In genomic region chr12:64968067-64968466, GRCm38 (mm10) we compare ENCODE assay signal across 8 mouse cellular contexts. TPM values are rescaled to one million over a fixed set of nuclear protein-coding genes. Genes with fewer than 3 reads are reported as not detected.
DNase-seq lines count a peak whose midpoint lies in the region; ATAC-seq and TF ChIP-seq lines count a peak whose summit lies in the region.

No protein-coding gene starts in this region.

- TF ChIP-seq POLR2A in lung, adult 2 months (IDR thresholded peaks at IDR 0.05; ENCODE audit: borderline replicate concordance, extremely low read depth, low read depth, low read length): no peak

- H3K4me3 ChIP-seq in lung, adult 2 months (replicated peaks; ENCODE audit: extremely low read depth, low read depth, low read length): peak overlapping the region; percentile 48
- peak overlapping the region; percentile 95 for H3K4me3 ChIP-seq in embryonic facial prominence, embryonic 12.5 days
- H3K4me3 ChIP-seq in intestine, embryonic 16.5 days (ENCODE audit: low read length): peak overlapping the region; percentile 96
- peak overlapping the region; percentile 68 for H3K4me3 ChIP-seq in neural tube, embryonic 12.5 days

- 3% methylated on average over 2 of the region's 2 CpGs for WGBS in lung, adult 2 months
- WGBS in embryonic facial prominence, embryonic 12.5 days: 5% methylated on average over 2 of the region's 2 CpGs
- whole genome bisulfite sequencing in intestine, embryonic 16.5 days: 5% methylated on average over 2 of the region's 2 CpGs
- WGBS in neural tube, embryonic 12.5 days: 7% methylated on average over 2 of the region's 2 CpGs

- no peak for TF ChIP-seq CTCF in lung, adult 2 months (IDR thresholded peaks at IDR 0.05; ENCODE audit: insufficient read depth, low read length)

- ATAC-seq in embryonic facial prominence, embryonic 12.5 days (ENCODE audit: insufficient number of reproducible peaks, insufficient read depth, low FRiP score, low TSS enrichment): no peak
- ATAC-seq in intestine, embryonic 16.5 days: no peak
- no peak for ATAC-seq in neural tube, embryonic 12.5 days (ENCODE audit: low FRiP score, low read depth)

- H3K9ac ChIP-seq in embryonic facial prominence, embryonic 12.5 days: peak overlapping the region; percentile 82
- peak overlapping the region; percentile 92; the same call in 1 of the 2 replicates for H3K9ac ChIP-seq in intestine, embryonic 16.5 days (ENCODE audit: low read depth, low read length)
- H3K9ac ChIP-seq in neural tube, embryonic 12.5 days: peak overlapping the region; percentile 82

- no peaks in the 10 kb centered on the region for H3K9me3 ChIP-seq in embryonic facial prominence, embryonic 12.5 days
- H3K9me3 ChIP-seq in intestine, embryonic 16.5 days (ENCODE audit: control insufficient read depth, low read length): no peaks in the 10 kb centered on the region
- no peaks in the 10 kb centered on the region for H3K9me3 ChIP-seq in neural tube, embryonic 12.5 days

- H3K27ac ChIP-seq in embryonic facial prominence, embryonic 12.5 days: no peak overlapping the region
- H3K27ac ChIP-seq in intestine, embryonic 16.5 days (ENCODE audit: low read length): no peak overlapping the region
- no peak overlapping the region for H3K27ac ChIP-seq in neural tube, embryonic 12.5 days

- H3K27me3 ChIP-seq in embryonic facial prominence, embryonic 12.5 days: no peaks in the 10 kb centered on the region
- H3K27me3 ChIP-seq in intestine, embryonic 16.5 days (replicated peaks; ENCODE audit: control insufficient read depth, insufficient read depth, low read length): no peaks in the 10 kb centered on the region
- H3K27me3 ChIP-seq in neural tube, embryonic 12.5 days (replicated peaks): no peaks in the 10 kb centered on the region

- DNase-seq in lung, adult 2 months: no peak
- DNase-seq in lung, postnatal 25 days (ENCODE audit: low spot score): no peak
- no peak for DNase-seq in frontal cortex, adult 2 months (ENCODE audit: extremely low spot score in 1 of 2, low spot score in 1 of 2)
- no peak for DNase-seq in layer of hippocampus, adult 11-12 months (ENCODE audit: low spot score)
- no peak for DNase-seq in thymus, postnatal 14 days

- H3K4me2 ChIP-seq in embryonic facial prominence, embryonic 12.5 days (replicated peaks): peak overlapping the region; percentile 98
- H3K4me2 ChIP-seq in intestine, embryonic 16.5 days (ENCODE audit: low read depth, low read length): peak overlapping the region; percentile 90
- peak overlapping the region; percentile 99 for H3K4me2 ChIP-seq in neural tube, embryonic 12.5 days (replicated peaks)

- H3K36me3 ChIP-seq in embryonic facial prominence, embryonic 12.5 days: no peaks in the 10 kb centered on the region
- H3K36me3 ChIP-seq in intestine, embryonic 16.5 days (ENCODE audit: control insufficient read depth, insufficient read depth, low read length): no peaks in the 10 kb centered on the region
- no peaks in the 10 kb centered on the region for H3K36me3 ChIP-seq in neural tube, embryonic 12.5 days

- H3K4me1 ChIP-seq in lung, adult 2 months (ENCODE audit: control insufficient read depth, insufficient read depth, low read length): peaks cover 8% of the 10 kb centered on the region
- H3K4me1 ChIP-seq in embryonic facial prominence, embryonic 12.5 days: peaks cover 37% of the 10 kb centered on the region
- peaks cover 16% of the 10 kb centered on the region for H3K4me1 ChIP-seq in intestine, embryonic 16.5 days (ENCODE audit: control insufficient read depth, insufficient read depth, low read length)
- H3K4me1 ChIP-seq in neural tube, embryonic 12.5 days: peaks cover 44% of the 10 kb centered on the region

RNA-seq across cellular contexts. Expression of gene Togaram1, which starts 2.5 kb away (rescaled TPM):
- 5.8 and 6.4 TPM in 2 replicates for polyA plus RNA-seq in lung, adult 2 months (2012; rRNA removed)
- polyA plus RNA-seq in embryonic facial prominence, embryonic 12.5 days (2016; fragmentation: Nextera tagmentation; extraction: Ambion mirVana): 29.5 and 30.8 TPM in 2 replicates
- polyA plus RNA-seq in intestine, embryonic 16.5 days (2015; fragmentation: Nextera tagmentation; extraction: Ambion mirVana): 21.7 and 23.4 TPM in 2 replicates
- polyA plus RNA-seq in neural tube, embryonic 12.5 days (2016; fragmentation: Nextera tagmentation; extraction: Ambion mirVana): 25.8 and 26.6 TPM in 2 replicates
- 23.0 and 24.5 TPM in 2 replicates for polyA plus RNA-seq in frontal cortex, adult 2 months (2012; rRNA removed)

RNA-seq across cellular contexts. Expression of gene Klhl28, which starts 2.7 kb away (rescaled TPM):
- polyA plus RNA-seq in lung, adult 2 months (2012; rRNA removed): 1.8 and 3.8 TPM in 2 replicates
- polyA plus RNA-seq in embryonic facial prominence, embryonic 12.5 days (2016; fragmentation: Nextera tagmentation; extraction: Ambion mirVana): 11.9 and 14.2 TPM in 2 replicates
- polyA plus RNA-seq in intestine, embryonic 16.5 days (2015; fragmentation: Nextera tagmentation; extraction: Ambion mirVana): 9.5 and 10.9 TPM in 2 replicates
- polyA plus RNA-seq in neural tube, embryonic 12.5 days (2016; fragmentation: Nextera tagmentation; extraction: Ambion mirVana): 19.4 and 22.5 TPM in 2 replicates
- polyA plus RNA-seq in frontal cortex, adult 2 months (2012; rRNA removed): 11.0 and 11.1 TPM in 2 replicates

RNA-seq across cellular contexts. Expression of gene Gm527, which starts 50.4 kb away (rescaled TPM):
- 0.61 and 1.4 TPM in 2 replicates for polyA plus RNA-seq in lung, adult 2 months (2012; rRNA removed)
- polyA plus RNA-seq in embryonic facial prominence, embryonic 12.5 days (2016; fragmentation: Nextera tagmentation; extraction: Ambion mirVana): 4.3 and 4.7 TPM in 2 replicates
- 0.48 and 1.2 TPM in 2 replicates for polyA plus RNA-seq in intestine, embryonic 16.5 days (2015; fragmentation: Nextera tagmentation; extraction: Ambion mirVana)
- polyA plus RNA-seq in neural tube, embryonic 12.5 days (2016; fragmentation: Nextera tagmentation; extraction: Ambion mirVana): 3.9 and 5.6 TPM in 2 replicates
- polyA plus RNA-seq in frontal cortex, adult 2 months (2012; rRNA removed): 8.4 and 9.4 TPM in 2 replicates
